In genomic region chr6:29694375-29695289, GRCm38 (mm10) we compare ENCODE assay signal across 8 mouse cellular contexts. TPM values are rescaled to one million over a fixed set of nuclear protein-coding genes. Genes with fewer than 3 reads are reported as not detected.
A peak's percentile ranks its signal among the peaks of the same experiment; 100 is the strongest.
DNase-seq lines count a peak whose midpoint lies in the region; ATAC-seq and TF ChIP-seq lines count a peak whose summit lies in the region.

No protein-coding gene starts in this region.

- H3K27ac ChIP-seq in left cerebral cortex, adult 2 months, result peak overlapping the region; percentile 53
- no peak overlapping the region for H3K27ac ChIP-seq in cortical plate, adult 2 months (ENCODE audit: insufficient read depth, low read length)
- no peak overlapping the region for H3K27ac ChIP-seq in hindbrain, embryonic 11.5 days (ENCODE audit: low read depth, low read length)
- no peak overlapping the region for H3K27ac ChIP-seq in midbrain, embryonic 12.5 days (replicated peaks)

- no peaks in the 10 kb centered on the region for H3K9me3 ChIP-seq in hindbrain, embryonic 11.5 days (ENCODE audit: control insufficient read depth, low read length)
- H3K9me3 ChIP-seq in midbrain, embryonic 12.5 days, result no peaks in the 10 kb centered on the region

- H3K9ac ChIP-seq in hindbrain, embryonic 11.5 days (ENCODE audit: low read depth, low read length), result peak overlapping the region; percentile 79
- peak overlapping the region; percentile 65 for H3K9ac ChIP-seq in midbrain, embryonic 12.5 days (replicated peaks)

- 4% methylated on average over 35 of the region's 35 CpGs for WGBS in hindbrain, embryonic 11.5 days
- WGBS in midbrain, embryonic 12.5 days, result 3% methylated on average over 35 of the region's 35 CpGs

- intact Hi-C loops in left cerebral cortex, adult 2 months (cut with DNase I), result no loop called here

- peak overlapping the region; percentile 93 for H3K4me2 ChIP-seq in hindbrain, embryonic 11.5 days (replicated peaks; ENCODE audit: low read depth, low read length)
- peak overlapping the region; percentile 90 for H3K4me2 ChIP-seq in midbrain, embryonic 12.5 days (replicated peaks)

- TF ChIP-seq POLR2A in cortical plate, adult 2 months (IDR thresholded peaks at IDR 0.05; ENCODE audit: extremely low read depth, insufficient read depth, low read length), result no peak

- no peak for DNase-seq in left cerebral cortex, adult 2 months (ENCODE audit: extremely low spot score in 1 of 2, low spot score in 2 of 2)
- no peak for DNase-seq in left cerebral cortex, adult 11 months (ENCODE audit: low spot score)
- peak; percentile 41 for DNase-seq in hindbrain, embryonic 11.5 days (ENCODE audit: low spot score)
- DNase-seq in urinary bladder, postnatal 4 days (ENCODE audit: low spot score in 2 of 2), result no peak
- DNase-seq in thymus, postnatal 0 days (ENCODE audit: low spot score), result no peak
- no peak for DNase-seq in adipocyte (ENCODE audit: low spot score)

- no peaks in the 10 kb centered on the region for H3K36me3 ChIP-seq in hindbrain, embryonic 11.5 days (ENCODE audit: control insufficient read depth, insufficient read depth, low read length)
- no peaks in the 10 kb centered on the region for H3K36me3 ChIP-seq in midbrain, embryonic 12.5 days

- TF ChIP-seq CTCF in left cerebral cortex, adult 2 months (IDR thresholded peaks at IDR 0.05), result no peak
- no peak for TF ChIP-seq CTCF in cortical plate, adult 2 months (IDR thresholded peaks at IDR 0.05; ENCODE audit: extremely low read depth, insufficient read depth, low read length)

- H3K4me1 ChIP-seq in cortical plate, adult 2 months (ENCODE audit: control insufficient read depth, insufficient read depth, low read length), result peaks cover 2% of the 10 kb centered on the region; the same call in 1 of the 2 replicates
- H3K4me1 ChIP-seq in hindbrain, embryonic 11.5 days (replicated peaks; ENCODE audit: control insufficient read depth, insufficient read depth, low read length), result no peaks in the 10 kb centered on the region
- H3K4me1 ChIP-seq in midbrain, embryonic 12.5 days, result peaks cover 19% of the 10 kb centered on the region

- peak; percentile 58 for ATAC-seq in hindbrain, embryonic 11.5 days (ENCODE audit: low FRiP score)
- peak; percentile 55; the same call in 1 of the 2 replicates for ATAC-seq in midbrain, embryonic 12.5 days (ENCODE audit: low FRiP score, low read depth)

- peak overlapping the region; percentile 89 for H3K4me3 ChIP-seq in left cerebral cortex, adult 2 months
- H3K4me3 ChIP-seq in cortical plate, adult 2 months (ENCODE audit: insufficient read depth, low read length), result peak overlapping the region; percentile 64
- peak overlapping the region; percentile 71 for H3K4me3 ChIP-seq in hindbrain, embryonic 11.5 days (ENCODE audit: low read depth, low read length)
- H3K4me3 ChIP-seq in midbrain, embryonic 12.5 days, result peak overlapping the region; percentile 65

- 0 out of 2 replicates have a peak, but pooled peaks cover 2% of the 10 kb centered on the region for H3K27me3 ChIP-seq in hindbrain, embryonic 11.5 days (ENCODE audit: control insufficient read depth, insufficient read depth, low read length)
- H3K27me3 ChIP-seq in midbrain, embryonic 12.5 days, result peaks cover 49% of the 10 kb centered on the region

RNA-seq across cellular contexts. Expression of gene Tspan33, which starts 0.6 kb away (rescaled TPM):
- 10 to 100 TPM; 27.5 to 28.2 TPM for total RNA-seq in left cerebral cortex, adult 2 months (2021)
- 28.8 and 30.1 TPM in 2 replicates for polyA plus RNA-seq in cortical plate, adult 2 months (2012; rRNA removed)
- 5.7 and 6.1 TPM in 2 replicates for polyA plus RNA-seq in hindbrain, embryonic 11.5 days (2014; fragmentation: Nextera tagmentation; extraction: Ambion mirVana)
- polyA plus RNA-seq in midbrain, embryonic 12.5 days (2016; fragmentation: Nextera tagmentation; extraction: Ambion mirVana), result 7.7 and 9.5 TPM in 2 replicates
- polyA plus RNA-seq in thymus, postnatal 0 days (2015; fragmentation: Nextera tagmentation; extraction: Ambion mirVana), result 1.7 and 2.8 TPM in 2 replicates

RNA-seq across cellular contexts. Expression of gene Smo, which starts 40.7 kb away (rescaled TPM):
- total RNA-seq in left cerebral cortex, adult 2 months (2021), result 1 to 10 TPM; 9.0 to 9.2 TPM
- 8.3 and 9.6 TPM in 2 replicates for polyA plus RNA-seq in cortical plate, adult 2 months (2012; rRNA removed)
- 38.6 and 39.3 TPM in 2 replicates for polyA plus RNA-seq in hindbrain, embryonic 11.5 days (2014; fragmentation: Nextera tagmentation; extraction: Ambion mirVana)
- 46.3 and 48.8 TPM in 2 replicates for polyA plus RNA-seq in midbrain, embryonic 12.5 days (2016; fragmentation: Nextera tagmentation; extraction: Ambion mirVana)
- 13.2 and 18.1 TPM in 2 replicates for polyA plus RNA-seq in thymus, postnatal 0 days (2015; fragmentation: Nextera tagmentation; extraction: Ambion mirVana)
